Mouse (Mus musculus) liver, postnatal 0 days (tissue): ENCODE measurements around the gene Sptan1. TPM values are rescaled to one million over a fixed set of nuclear protein-coding genes. Genes with fewer than 3 reads are reported as not detected.

ENCODE experiments used
- ATAC-seq: fragments of 200-750 bp; cut with Nextera tagmentation; 2 replicates; pipeline ENCODE4 v1.8.0; 2017; ENCODE audit warnings: mild to moderate bottlenecking, moderate library complexity
- DNase-seq: peaks from one replicate; pipeline ENCODE4 v3.0.0-alpha.2; 2016
- H3K27ac ChIP-seq: fragments of 300-500 bp; sonication (generic); 2 replicates; pipeline ENCODE4 v1.5.1; 2014; ENCODE audit warnings: antibody characterized with exemption, moderate library complexity, mild to moderate bottlenecking, low read depth
- H3K27me3 ChIP-seq: fragments of 300-500 bp; sonication (generic); 2 replicates; pipeline ENCODE4 v1.6.1; 2014; ENCODE audit warnings: low read length, control low read depth, mixed read lengths; ENCODE audit not compliant: insufficient read depth
- H3K36me3 ChIP-seq: fragments of 300-500 bp; sonication (generic); replicated peaks from 2 replicates; pipeline ENCODE4 v1.6.1; 2014; ENCODE audit warnings: mild to moderate bottlenecking, control low read depth, low read length, moderate library complexity, mixed read lengths; ENCODE audit not compliant: insufficient read depth
- H3K4me1 ChIP-seq: fragments of 300-500 bp; sonication (generic); 2 replicates; pipeline ENCODE4 v1.6.1; 2014; ENCODE audit warnings: antibody characterized with exemption, mild to moderate bottlenecking, control low read depth; ENCODE audit not compliant: insufficient read depth
- H3K4me2 ChIP-seq: fragments of 300-500 bp; sonication (generic); 2 replicates; pipeline ENCODE4 v1.6.1; 2014; ENCODE audit warnings: low read depth, mild to moderate bottlenecking, low read length, moderate library complexity, mixed read lengths
- H3K4me3 ChIP-seq: fragments of 300-500 bp; sonication (generic); 2 replicates; pipeline ENCODE4 v1.5.1; 2014; ENCODE audit warnings: low read depth, low read length
- H3K9ac ChIP-seq: fragments of 300-500 bp; sonication (generic); replicated peaks from 2 replicates; pipeline ENCODE4 v1.6.1; 2014; ENCODE audit warnings: mild to moderate bottlenecking, moderate library complexity
- H3K9me3 ChIP-seq: fragments of 300-500 bp; sonication (generic); 2 replicates; pipeline ENCODE4 v1.6.1; 2016; ENCODE audit warnings: mild to moderate bottlenecking, control low read depth, low read length, mixed read lengths
- CTCF ChIP-seq: sonication (generic); IDR thresholded peaks from 2 replicates; pipeline ENCODE4 v1.5.1; 2016; ENCODE audit warnings: antibody characterized with exemption, low read depth
- EP300 ChIP-seq: IDR thresholded peaks from 2 replicates; pipeline ENCODE4 v1.6.1; 2016; ENCODE audit warnings: antibody characterized with exemption, low read depth, mild to moderate bottlenecking
- whole genome bisulfite sequencing: fragments of 180-500 bp; shearing (Covaris S2); extraction: QIAGEN DNeasy Blood & Tissue Kit; methylation state at CpG from one replicate; pipeline ENCODE4 v1.1.7; 2014; ENCODE audit not compliant: insufficient replicate concordance; 5-methylcytosine and 5-hydroxymethylcytosine counted together
- polyA plus RNA-seq: library from polyadenylated mRNA; unstranded; fragments of >200 nt; fragmentation: Nextera tagmentation; extraction: Ambion mirVana; gene quantifications from 2 replicates; pipeline ENCODE4 v1.2.1, GENCODE M21; 2015

Gene Sptan1
- polyA plus RNA-seq, 1 experiment from 2014 or later = 17.2 TPM

DNA sequence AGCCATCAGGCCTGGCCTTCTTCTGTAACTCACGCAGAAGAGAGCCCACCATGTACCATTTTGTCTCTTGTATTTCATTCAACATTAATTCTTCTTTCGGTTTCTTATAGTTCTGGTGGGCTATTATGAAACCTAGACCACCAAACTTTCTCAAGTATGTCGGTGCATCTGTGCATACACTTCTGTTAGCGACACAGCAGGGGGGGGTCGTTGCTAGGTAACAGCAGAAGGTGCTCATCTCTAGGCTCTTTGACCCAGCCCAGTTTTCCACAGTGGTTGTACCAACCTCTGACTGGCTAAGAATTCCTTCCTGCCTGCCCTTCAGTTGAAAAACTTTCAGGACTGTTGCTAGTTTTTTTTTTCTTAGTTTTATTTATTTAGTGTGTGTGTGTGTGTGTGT, 93.1 kb downstream of the Sptan1 start:
- peaks cover 13% of the 10 kb centered on the region for H3K4me1 ChIP-seq
- H3K4me3 ChIP-seq = no peak overlapping the region
- no peaks in the 10 kb centered on the region; the same call in 1 of the 2 replicates for H3K27me3 ChIP-seq
- no peak for DNase-seq
- TF ChIP-seq CTCF = no peak
- no peak overlapping the region for H3K27ac ChIP-seq
- H3K9ac ChIP-seq = no peak overlapping the region
- WGBS = 77% methylated on average over 5 of the region's 5 CpGs
- no peak for ATAC-seq
- H3K9me3 ChIP-seq = no peaks in the 10 kb centered on the region
- no peaks in the 10 kb centered on the region for H3K36me3 ChIP-seq
- H3K4me2 ChIP-seq = no peak overlapping the region

DNA sequence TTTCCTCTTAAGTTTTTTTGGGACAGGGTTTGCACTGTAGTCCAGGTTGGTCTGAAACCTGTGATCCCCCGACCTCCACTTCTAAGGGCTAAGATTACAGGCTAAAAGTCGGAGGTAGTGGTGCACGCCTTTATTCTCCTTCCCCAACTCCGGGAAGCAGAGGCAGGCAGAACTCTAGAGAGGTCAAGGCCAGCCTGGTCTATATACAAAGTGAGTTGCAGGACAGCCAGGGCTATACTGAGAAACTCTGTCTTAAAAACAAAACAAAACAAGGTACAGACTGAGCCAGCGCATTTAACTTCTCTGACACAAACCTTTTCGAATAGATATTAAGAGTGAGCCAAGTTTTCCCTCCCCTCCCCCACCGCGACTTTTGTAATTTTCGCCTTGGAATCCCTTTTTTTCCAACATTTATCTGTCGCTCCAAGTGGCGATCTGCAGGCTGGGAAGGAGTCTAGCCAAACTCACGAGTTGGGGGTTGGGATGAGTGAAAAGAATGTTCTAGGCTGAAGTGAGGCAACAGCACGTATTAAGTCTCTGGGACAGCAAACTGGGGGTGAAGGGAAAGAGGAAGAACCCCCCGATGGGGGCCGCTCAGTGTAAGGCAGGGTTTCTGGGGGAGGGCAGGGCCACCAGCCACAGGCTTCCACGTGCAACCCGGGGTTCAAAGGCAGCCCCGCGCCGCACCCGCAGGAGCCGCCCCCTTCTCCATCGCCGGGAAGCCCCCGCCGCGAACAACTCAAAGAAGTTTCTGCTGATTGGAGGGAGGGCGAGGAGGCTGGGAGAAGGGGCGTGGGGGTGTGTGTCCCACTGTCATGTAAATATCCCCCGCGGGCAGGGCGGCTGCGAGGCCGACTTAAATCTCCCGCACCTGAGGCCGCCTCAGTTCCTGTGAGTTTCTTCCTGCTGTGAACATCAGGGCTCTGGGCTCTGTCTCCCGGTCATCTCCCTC, 96.1 kb downstream of the Sptan1 start:
- Histone ChIP-seq H3K36me3 (no peaks in the 10 kb centered on the region), H3K9ac (peak overlapping the region; percentile 80), H3K4me1 (peaks cover 32% of the 10 kb centered on the region), H3K27me3 (no peaks in the 10 kb centered on the region), H3K9me3 (no peaks in the 10 kb centered on the region), H3K27ac (peak overlapping the region; percentile 93), H3K4me2 (peak overlapping the region; percentile 94), H3K4me3 (peak overlapping the region; percentile 54)
- DNase-seq (peak; percentile 64), ATAC-seq (no peak)
- TF ChIP-seq CTCF (no peak), EP300 (no peak)
- 7% methylated on average over 34 of the region's 37 CpGs for WGBS

DNA sequence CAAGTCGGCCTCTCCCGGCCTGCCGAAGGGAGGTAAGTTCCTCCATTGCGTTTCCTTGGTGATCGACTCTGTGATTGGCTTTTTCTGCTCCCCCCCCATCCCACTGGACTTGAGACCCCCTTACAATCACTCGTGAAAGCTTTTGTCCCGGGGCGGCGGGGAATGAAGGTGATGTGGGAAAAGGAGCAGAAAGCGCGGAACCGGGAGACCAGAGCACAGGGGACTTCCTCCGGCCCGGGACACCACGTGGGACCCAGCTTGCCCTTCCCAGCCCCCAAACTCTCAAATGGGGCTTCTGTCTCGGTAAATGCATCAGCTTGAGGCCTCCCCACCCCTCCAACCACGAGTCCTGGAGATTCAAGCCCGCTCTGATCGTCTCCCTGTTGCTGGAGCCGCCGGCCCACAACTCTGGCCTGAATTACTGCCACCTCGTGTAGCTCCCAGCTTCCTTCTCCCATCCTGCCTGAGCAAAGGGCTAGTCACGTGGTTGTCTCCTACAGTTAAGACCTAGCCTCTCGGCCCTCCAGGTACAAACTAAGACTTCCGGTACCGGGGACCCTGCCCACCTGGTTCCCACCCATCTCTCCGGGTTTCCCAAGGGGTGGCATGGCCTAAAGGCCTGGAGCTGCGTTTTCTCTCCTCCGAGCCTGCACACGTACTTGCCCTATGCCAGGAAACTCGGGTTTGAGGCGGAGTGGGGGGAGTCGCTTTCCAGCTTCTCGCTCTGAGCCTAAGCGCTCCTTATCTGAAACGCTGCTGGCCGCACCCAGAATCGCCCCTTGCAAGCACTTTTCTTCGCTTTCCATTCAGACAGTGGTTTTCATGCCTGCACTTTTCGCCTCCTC, 97.1 kb downstream of the Sptan1 start:
- Histone ChIP-seq H3K9ac (peak overlapping the region; percentile 80), H3K27me3 (no peaks in the 10 kb centered on the region), H3K27ac (peak overlapping the region; percentile 93), H3K36me3 (no peaks in the 10 kb centered on the region), H3K4me1 (peaks cover 32% of the 10 kb centered on the region), H3K9me3 (no peaks in the 10 kb centered on the region), H3K4me3 (peak overlapping the region; percentile 54), H3K4me2 (peak overlapping the region; percentile 94)
- TF ChIP-seq CTCF (no peak), EP300 (no peak)
- ATAC-seq = peak; percentile 12; the same call in 1 of the 2 replicates
- WGBS = under 1% methylated on average over 40 of the region's 40 CpGs
- peak; percentile 69 for DNase-seq

DNA sequence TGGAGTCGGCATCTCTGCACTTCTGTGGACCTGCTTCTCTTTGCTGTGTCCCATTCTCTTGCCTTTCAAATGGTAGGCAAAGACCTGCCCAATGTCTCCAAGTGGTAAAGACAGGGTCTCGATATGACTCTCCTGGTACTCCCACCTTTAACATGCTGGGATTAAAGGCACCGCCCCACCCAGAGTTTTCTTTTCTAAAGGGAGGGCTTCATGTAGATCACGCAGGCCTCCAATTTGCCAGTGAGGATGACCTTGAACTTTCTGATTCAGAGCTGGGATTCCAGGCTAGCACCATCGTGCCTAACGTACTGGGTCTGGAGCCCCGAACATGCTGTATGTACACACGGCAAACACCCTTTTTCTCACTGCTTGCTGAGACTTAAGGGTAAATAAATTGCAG, 97.9 kb downstream of the Sptan1 start:
- H3K4me3 ChIP-seq = peak overlapping the region; percentile 54
- no peaks in the 10 kb centered on the region for H3K9me3 ChIP-seq
- peaks cover 37% of the 10 kb centered on the region for H3K4me1 ChIP-seq
- peak overlapping the region; percentile 93 for H3K27ac ChIP-seq
- peak overlapping the region; percentile 80 for H3K9ac ChIP-seq
- no peaks in the 10 kb centered on the region for H3K27me3 ChIP-seq
- ATAC-seq (no peak), DNase-seq (no peak)
- TF ChIP-seq CTCF (no peak), EP300 (no peak)
- H3K36me3 ChIP-seq = no peaks in the 10 kb centered on the region; the same call in 1 of the 2 replicates
- peak overlapping the region; percentile 94 for H3K4me2 ChIP-seq
- WGBS = 1% methylated on average over 8 of the region's 8 CpGs

DNA sequence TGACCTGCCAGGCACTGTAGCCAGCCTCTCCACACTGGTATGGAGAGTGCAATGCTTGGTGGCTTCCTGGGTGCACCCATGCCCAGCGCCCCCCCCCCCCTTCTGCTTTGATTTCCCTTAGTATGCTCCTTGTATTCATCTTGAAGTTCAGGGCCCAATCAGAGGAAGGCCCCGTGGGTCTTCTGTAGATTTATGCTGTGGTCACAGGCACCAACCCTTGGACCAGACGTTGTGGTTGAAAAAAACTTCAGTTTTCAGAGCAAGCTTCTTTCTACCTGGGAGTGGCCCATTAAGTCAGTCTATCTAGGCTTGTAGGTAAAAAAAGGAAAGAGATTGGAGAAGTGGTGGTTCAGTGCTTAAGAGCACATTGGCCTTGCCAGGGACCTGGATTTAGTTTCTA, 98.4 kb downstream of the Sptan1 start:
- Histone ChIP-seq H3K4me1 (peaks cover 38% of the 10 kb centered on the region), H3K36me3 (peaks cover 3% of the 10 kb centered on the region), H3K4me2 (peak overlapping the region; percentile 94), H3K9me3 (no peaks in the 10 kb centered on the region), H3K27ac (peak overlapping the region; percentile 93), H3K4me3 (peak overlapping the region; percentile 54), H3K9ac (peak overlapping the region; percentile 80), H3K27me3 (no peaks in the 10 kb centered on the region)
- ATAC-seq (no peak), DNase-seq (no peak)
- TF ChIP-seq EP300 (no peak), CTCF (no peak)
- WGBS = 6% methylated on average over 3 of the region's 3 CpGs

DNA sequence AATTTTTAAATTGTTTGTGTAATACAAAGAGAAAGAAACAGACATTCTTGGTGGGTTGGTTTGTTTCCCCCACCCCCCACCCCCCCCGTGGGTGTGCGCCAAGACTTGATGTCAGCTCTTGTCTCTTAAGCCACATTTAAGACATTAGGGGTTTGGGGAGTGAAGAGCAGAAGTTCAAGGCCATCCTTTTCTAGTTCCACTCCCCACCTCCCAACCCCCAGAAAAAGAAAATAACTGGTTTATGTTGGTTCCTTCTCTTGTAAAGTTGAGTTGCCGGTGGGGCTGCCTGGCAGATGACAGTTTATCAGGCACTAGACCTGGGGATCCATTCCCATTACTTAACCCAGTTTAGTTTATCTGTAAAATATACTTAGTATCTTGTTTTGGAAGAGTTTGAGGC, 98.9 kb downstream of the Sptan1 start:
- TF ChIP-seq CTCF (no peak), EP300 (no peak)
- Histone ChIP-seq H3K4me3 (no peak overlapping the region), H3K36me3 (peaks cover 8% of the 10 kb centered on the region), H3K4me2 (peak overlapping the region; percentile 94), H3K4me1 (peaks cover 38% of the 10 kb centered on the region), H3K27me3 (no peaks in the 10 kb centered on the region), H3K27ac (peak overlapping the region; percentile 93; the same call in 1 of the 2 replicates), H3K9ac (peak overlapping the region; percentile 27; the same call in 1 of the 2 replicates), H3K9me3 (no peaks in the 10 kb centered on the region)
- WGBS = 25% methylated on average over 3 of the region's 3 CpGs
- ATAC-seq (no peak), DNase-seq (no peak)
